Mouse (Mus musculus) brain, embryonic 14.5 days (tissue): ENCODE measurements around the gene Opn4. TPM values are rescaled to one million over a fixed set of nuclear protein-coding genes. Genes with fewer than 3 reads are reported as not detected.

Experiments used
- DNase-seq: peaks from one replicate; pipeline ENCODE4 v3.0.0-alpha.2; 2011; ENCODE audit warnings: low read depth
- CTCF ChIP-seq: fragments of 200-500 bp; IDR thresholded peaks from 2 replicates; pipeline ENCODE4 v1.5.1; 2012; ENCODE audit warnings: inconsistent platforms, mild to moderate bottlenecking, moderate library complexity, borderline replicate concordance; ENCODE audit not compliant: insufficient read depth, insufficient read length; ENCODE audit errors: extremely low read depth
- POLR2A ChIP-seq: fragments of 200-500 bp; IDR thresholded peaks from 2 replicates; pipeline ENCODE4 v1.6.1; 2012; ENCODE audit warnings: mild to moderate bottlenecking, inconsistent platforms, borderline replicate concordance; ENCODE audit not compliant: poor library complexity, insufficient read depth, insufficient read length, severe bottlenecking; ENCODE audit errors: extremely low read depth
- polyA plus RNA-seq: library from polyadenylated mRNA; depleted of rRNA; stranded (reverse); fragments of >200 nt; gene quantifications from 2 replicates; pipeline ENCODE4 v1.2.3, GENCODE M21; 2012; rRNA removed

Gene Opn4
- polyA plus RNA-seq: not detected in 2 replicates

DNA sequence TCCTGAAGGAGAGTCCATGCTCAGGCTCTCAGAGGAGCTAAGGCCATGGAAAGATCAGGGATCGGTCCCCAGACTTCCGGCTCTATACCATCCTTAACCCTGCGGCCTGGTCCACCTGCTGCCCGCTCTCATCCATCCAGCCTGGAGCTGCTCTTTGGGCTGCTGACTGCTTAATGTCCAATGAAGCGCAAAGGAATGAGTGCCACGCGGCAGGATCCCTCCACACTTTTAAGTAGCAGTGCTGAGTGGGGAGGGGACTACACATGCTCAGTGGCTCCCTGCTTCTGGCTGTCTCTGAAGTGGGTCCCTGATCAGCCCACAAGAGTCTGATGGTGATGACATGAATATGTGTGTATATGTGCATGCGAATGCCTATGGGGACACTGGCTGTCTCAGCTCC lies at the start of gene Opn4:
Gene Opn4, minus strand, starts transcription at position 202 of the 400 bp plus-strand sequence.
- DNase-seq: no peak

GRCm38 (mm10) chr14:34647870-34648475 lies 48.0 kb upstream of the Opn4 start:
- DNase-seq: peak; percentile 5
- TF ChIP-seq POLR2A: no peak
- TF ChIP-seq CTCF: no peak

More for the DNA sequence above, at the start of gene Opn4:
- TF ChIP-seq CTCF: no peak

GRCm38 (mm10) chr14:34644140-34644539 lies 44.2 kb upstream of the Opn4 start:
- DNase-seq: no peak
- TF ChIP-seq POLR2A: no peak
- no peak for TF ChIP-seq CTCF

DNA sequence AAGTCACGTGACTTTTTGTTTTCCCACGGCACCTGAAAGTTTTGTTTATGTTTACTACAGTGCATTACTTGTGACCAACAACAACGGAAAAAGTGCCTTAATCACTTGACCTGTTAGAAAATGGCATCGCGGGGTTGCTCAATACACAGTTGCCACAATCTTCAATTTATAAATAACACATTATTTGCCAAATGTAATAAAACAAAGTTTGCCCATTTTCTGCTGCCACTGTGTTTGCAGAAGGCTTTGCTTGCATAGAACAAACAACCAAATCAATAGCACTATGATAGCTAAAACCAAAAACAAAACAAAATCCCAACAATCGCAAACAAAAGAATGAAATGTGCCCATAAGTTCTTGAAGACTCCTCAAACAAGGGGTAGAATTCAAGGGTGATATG lies 35.8 kb upstream of the Opn4 start:
- TF ChIP-seq POLR2A: no peak
- no peak for TF ChIP-seq CTCF

DNA sequence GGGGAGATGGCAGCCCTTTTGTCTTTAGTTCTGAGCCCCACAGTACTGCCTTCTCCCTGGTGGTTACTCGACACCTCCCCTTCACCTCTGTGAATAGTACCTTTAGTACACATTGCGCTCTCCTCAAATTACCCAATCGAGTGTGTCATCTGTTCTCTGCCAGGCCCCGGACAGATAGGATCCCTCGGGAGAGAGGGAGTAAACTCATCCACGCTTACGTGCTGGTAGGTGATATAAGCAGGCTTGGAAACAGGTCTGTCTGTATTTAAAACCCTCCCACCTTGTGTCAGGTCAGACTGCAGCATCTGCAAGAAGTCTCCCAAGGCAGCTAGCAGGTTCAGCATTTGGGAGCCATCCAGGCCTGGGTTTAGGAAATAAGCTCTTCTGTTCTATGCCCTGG lies 35.2 kb upstream of the Opn4 start:
- TF ChIP-seq POLR2A (no peak), CTCF (no peak)
- DNase-seq: no peak

More for the DNA sequence above, 35.8 kb upstream of the Opn4 start:
- DNase-seq: no peak

DNA sequence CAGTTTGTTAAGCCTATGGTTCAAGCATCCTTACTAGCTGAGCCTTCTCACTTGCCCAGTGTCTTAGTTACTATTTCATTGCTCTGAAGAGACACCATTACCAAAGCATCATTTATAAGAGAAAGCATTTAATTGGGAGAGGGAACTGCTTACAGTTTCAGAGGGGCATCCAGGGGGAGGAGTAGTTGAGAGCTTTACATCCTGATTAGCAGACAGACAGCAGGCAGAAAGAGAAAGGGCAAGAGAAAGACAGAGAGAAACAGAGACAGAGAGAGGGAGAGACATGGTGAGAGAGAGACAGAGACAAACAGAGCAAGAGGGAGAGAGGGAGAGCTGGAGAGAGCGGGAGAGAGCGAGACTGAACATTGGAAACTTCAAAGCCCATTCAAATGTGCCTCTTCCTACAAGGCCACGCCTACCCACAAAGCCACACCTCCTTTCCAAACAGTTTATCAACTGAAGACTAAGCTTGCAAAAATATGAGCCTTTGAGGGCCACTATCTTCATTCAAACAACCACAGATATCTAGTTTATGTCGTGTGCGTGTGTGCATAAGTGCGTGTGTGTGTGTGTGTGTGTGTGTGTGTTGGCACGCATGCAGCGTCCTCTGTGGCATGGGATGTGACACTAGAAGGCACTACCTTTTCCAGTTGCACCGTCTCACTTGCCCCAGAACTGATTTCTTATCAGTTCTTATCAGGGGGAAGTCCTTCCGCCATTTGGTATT lies 32.9 kb upstream of the Opn4 start:
- TF ChIP-seq POLR2A: no peak
- TF ChIP-seq CTCF: no peak
- no peak for DNase-seq

GRCm38 (mm10) chr14:34626824-34627223 lies 26.9 kb upstream of the Opn4 start:
- DNase-seq: no peak
- TF ChIP-seq POLR2A (no peak), CTCF (no peak)

DNA sequence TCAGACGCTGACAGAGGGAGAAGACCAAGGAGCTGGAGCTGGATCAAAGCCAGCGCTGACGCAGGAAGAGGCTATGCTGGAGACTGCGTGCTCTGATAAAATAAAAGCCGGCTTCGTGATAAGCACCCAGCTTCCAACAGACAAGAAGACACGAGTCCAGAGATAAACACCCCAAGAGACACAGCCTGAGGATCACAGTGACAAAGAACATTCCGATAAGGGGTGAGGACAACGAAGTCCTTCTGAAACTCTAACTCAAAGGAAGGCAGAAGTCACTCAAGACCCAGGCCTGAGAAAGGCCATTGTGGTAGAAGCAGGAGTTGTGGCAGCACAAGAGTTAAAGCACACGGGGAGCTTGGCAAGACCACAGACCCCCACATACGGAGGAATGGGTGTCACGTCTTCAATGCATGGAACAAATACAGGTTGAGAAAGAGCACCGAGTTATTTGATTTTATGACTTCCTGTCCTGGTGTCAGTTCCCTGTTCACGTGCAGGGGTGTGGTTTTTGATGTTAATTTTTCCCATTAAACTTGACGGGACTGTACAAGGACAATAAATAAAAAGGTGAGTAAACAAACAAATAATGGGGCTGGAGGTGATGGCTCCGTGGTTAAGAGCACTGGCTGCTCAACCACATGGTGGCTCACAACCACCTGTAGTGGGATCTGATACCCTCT lies 23.7 kb upstream of the Opn4 start:
- DNase-seq: no peak
- TF ChIP-seq POLR2A (no peak), CTCF (no peak)

DNA sequence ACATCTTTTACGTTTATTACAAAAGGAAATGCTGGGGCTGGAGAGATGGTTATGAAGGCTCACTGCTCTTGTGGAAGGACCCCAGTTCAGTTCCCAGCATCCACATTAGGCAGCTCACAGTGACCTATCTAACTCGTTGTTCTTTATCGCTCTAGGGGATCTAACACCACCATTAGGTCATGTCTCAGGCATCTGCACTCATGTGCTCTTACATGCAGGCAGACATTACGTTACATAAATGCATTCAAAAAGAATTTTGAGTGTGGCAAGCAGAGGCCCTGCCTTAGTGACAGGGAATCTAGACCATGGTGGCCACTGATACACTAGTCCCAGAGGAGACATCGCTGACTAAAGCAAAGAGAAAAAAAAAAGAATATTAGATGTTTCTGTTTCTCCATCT lies 23.1 kb upstream of the Opn4 start:
- TF ChIP-seq CTCF (no peak), POLR2A (no peak)
- DNase-seq: no peak

GRCm38 (mm10) chr14:34620611-34621376 lies 20.9 kb upstream of the Opn4 start:
- peak; percentile 35 for DNase-seq
- peak; percentile 53; the same call in 1 of the 2 replicates for TF ChIP-seq CTCF
- TF ChIP-seq POLR2A: no peak

DNA sequence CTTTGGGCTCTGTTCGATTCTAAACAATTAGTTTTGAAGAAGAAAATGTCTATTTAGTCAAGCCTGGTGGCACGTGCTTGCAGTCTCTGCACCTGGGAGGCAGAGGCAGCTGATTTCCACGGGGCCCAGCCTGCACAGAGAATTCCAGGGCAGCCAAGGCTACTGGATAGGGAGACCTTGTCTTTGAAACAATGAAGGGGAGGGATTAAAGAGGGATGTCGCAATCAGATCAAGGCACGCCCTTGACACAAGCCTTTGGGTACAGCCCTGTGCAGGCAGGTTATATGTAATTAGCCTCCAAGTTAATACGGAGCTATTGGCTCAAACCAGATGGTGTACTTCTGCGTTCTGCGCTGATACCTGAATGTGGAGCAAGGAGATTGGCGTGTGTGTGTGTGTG lies 18.9 kb upstream of the Opn4 start:
- DNase-seq: no peak
- no peak for TF ChIP-seq POLR2A
- TF ChIP-seq CTCF: no peak

DNA sequence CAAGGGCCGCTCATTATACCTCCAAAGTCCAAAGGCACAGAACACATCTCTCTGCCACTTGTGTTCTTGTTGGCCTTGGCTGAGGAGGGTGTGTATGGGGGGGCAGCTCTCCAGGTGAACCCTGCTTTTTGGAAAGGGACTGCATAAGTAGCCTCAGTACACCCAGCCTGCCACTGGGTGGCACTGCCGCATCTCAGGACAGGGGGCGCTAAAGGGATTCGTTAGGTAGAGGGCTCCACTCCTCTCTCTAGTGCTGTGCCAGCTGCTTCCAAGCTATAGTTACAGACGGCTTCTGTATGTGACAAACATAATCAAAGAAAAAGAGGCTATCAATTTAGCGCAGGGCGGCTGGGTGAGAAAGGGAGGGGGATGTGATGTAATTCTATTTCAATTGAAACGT lies 16.9 kb upstream of the Opn4 start:
- TF ChIP-seq CTCF (peak; percentile 97), POLR2A (no peak)
- DNase-seq: peak; percentile 93

GRCm38 (mm10) chr14:34615625-34616024 lies 15.7 kb upstream of the Opn4 start:
- no peak for DNase-seq
- TF ChIP-seq CTCF (no peak), POLR2A (no peak)

GRCm38 (mm10) chr14:34615082-34615481 lies 15.1 kb upstream of the Opn4 start:
- no peak for TF ChIP-seq CTCF
- no peak for TF ChIP-seq POLR2A

GRCm38 (mm10) chr14:34614551-34614950 lies 14.6 kb upstream of the Opn4 start:
- DNase-seq: no peak
- no peak for TF ChIP-seq CTCF
- TF ChIP-seq POLR2A: no peak

More at GRCm38 (mm10) chr14:34615082-34615481, 15.1 kb upstream of the Opn4 start:
- no peak for DNase-seq
